Mouse (Mus musculus) monocyte, adult 59 days (primary cell): ENCODE results near the gene Irak3. TPM values are rescaled to one million over a fixed set of nuclear protein-coding genes. Genes with fewer than 3 reads are reported as not detected.

Source experiments
- total RNA-seq, 2 experiments: library from RNA; stranded (reverse); gene quantifications; one replicate each; pipeline ENCODE4 v1.2.4; 2023

Gene Irak3
- 10 to 100 TPM; 62.2 to 64.4 TPM for total RNA-seq

GRCm38 (mm10) chr10:120201961-120202402 is at the start of gene Irak3:
Gene Irak3, minus strand, starts transcription at chr10:120202130.

GRCm38 (mm10) chr10:120226871-120227661 is 25.1 kb upstream of the Irak3 start, which contains the start of gene Llph:
Gene Llph, plus strand, starts transcription at chr10:120227070.

GRCm38 (mm10) chr10:120201131-120201921 is 604 bp downstream of the Irak3 start, which contains the start of gene Tmbim4:
Gene Tmbim4, plus strand, starts transcription at chr10:120201590.

GRCm38 (mm10) chr10:120112507-120113396 is 89.2 kb downstream of the Irak3 start, which contains the start of gene Helb:
Gene Helb, minus strand, starts transcription at chr10:120112987.

Other genes starting within 250 kb of the Irak3 start
- gene Helb, start 89.1 kb downstream of the Irak3 start, total RNA-seq: 10 to 100 TPM; 32.4 to 38.3 TPM
- gene Tmbim4, start 540 bp downstream of the Irak3 start, total RNA-seq: 100 to 1,000 TPM in 1 of 2 experiments, 10 to 100 TPM in 1; 96.1 to 109 TPM
- gene Llph, start 24.9 kb upstream of the Irak3 start, total RNA-seq: 10 to 100 TPM; 25.6 to 45.2 TPM